Mouse (Mus musculus) right cerebral cortex, postnatal 4 days (tissue): Measurements from ENCODE around the gene Oser1.

Source experiments
- DNase-seq: peaks from one replicate; pipeline ENCODE4 v3.0.0-alpha.2; 2022

The Oser1 gene

DNA sequence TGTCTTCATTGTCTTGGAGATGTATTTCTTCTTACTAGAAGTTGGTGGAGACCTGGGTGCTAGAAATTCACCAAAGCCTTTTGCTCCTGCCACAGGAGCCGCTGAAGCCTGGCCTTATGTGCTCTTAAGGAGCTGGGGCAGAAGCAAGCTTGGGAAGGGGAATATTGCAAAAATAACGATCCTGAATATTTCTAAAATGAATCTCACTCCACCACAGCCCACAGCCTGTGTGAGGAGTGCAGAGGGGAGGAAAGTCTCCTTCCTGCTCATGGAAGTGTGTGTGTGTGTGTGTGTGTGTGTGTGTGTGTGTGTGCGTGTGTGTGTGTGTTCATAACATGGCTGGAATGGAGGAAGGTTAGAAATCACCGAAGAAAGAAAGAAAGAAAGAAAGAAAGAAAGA lies 25.7 kb downstream of the Oser1 start:
- DNase-seq, result no peak

DNA sequence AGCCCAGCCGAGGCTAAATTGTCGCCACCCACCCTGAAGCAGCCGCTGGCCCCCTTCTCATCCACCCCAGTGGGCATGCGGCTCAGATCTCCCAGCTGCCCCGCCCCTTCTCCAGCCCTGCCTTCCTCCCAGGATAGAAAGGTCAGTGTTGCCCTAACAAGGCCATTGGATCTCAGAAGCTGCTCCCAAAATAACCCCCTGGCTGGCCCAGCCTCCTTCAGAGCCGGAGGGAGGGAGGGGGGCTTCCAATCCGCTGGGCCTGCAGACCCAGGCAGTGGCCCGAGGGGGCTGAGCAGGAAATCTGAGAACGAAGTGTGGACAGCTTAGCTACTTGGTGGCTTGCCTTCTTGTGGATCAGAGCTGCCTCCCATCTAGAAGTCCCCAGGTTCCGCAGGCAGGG lies 26.6 kb downstream of the Oser1 start, which contains the start of gene Jph2:
Gene Jph2, minus strand, starts transcription at position 89 of the 400 bp plus-strand sequence.
- DNase-seq, result no peak

DNA sequence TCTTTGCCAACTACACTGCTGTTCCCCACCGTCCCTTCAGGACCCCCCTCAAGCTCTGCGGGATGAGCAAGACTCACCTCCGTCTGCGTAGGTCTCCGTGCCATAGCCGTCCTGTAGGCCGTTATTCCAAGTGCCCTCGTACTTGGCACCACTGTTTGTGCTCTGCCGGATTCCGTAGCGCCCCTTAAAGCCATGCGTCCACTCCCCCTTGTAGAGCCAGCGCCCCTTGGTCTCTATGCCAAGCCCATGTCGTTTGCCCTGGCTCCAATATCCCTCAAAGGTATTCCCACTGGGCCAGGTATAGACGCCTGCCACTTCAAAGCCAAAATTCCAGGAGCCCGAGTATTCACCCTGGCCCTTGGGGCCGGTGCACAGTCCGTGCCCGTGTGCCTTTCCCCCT lies 27.4 kb downstream of the Oser1 start:
- DNase-seq, result no peak

DNA sequence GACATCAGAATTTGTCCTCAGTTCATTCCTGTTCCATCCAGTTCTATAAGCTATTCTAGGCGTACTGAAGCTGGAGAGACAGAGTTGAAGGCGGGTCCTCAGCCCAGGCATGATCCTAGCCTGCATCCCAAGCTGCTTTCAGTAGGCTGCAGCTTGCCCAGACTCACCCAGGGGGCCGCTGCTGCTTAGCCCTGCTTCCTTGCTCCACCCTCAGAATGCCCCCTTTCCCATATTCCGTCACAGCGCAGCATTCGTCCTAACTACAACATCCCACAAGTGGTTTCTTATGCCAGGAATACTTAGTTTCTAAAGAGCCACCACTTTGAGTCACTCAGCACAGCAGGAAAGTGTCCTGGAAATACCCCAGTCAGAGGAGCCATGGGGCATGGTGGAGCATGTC lies 29.5 kb downstream of the Oser1 start:
- no peak for DNase-seq

DNA sequence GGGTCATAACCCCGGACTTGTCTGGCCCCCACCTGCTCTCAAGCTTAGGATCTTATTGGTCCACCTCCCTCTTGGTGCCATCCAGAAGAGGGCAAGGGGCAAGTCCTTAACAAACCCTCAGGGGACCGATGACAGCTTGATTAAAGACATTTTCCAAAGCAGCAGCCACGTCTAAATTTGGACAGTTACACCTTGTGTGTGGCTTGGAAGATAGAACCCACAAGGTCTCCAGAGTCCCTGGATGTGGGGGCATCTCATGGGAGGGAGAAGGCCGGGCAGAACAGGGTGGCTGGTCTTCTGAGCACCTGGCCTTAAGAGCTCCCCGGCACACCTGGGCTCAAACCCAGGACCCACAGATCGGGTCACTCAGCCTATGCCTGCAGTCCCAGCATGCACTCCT lies 30.5 kb downstream of the Oser1 start:
- no peak for DNase-seq

DNA sequence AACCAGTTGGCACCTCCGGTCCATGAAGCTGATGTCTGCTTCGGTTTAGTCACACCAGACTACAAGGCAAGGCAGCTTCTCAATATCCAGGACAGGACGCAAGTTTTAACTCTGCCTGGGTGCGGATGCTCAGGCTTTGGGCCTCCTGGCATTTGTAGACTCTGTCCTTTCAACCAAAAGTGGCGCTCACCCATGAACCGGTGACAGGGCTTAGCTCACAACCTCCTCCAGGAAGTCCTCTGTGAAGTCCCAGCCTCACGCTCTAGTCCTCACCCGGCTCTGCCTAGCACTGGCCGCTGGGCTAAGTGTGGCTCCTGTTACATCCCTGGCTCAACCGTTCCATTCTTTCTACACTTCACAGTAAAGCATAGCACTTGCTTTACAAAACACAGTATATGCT lies 31.3 kb downstream of the Oser1 start:
- DNase-seq, result no peak

DNA sequence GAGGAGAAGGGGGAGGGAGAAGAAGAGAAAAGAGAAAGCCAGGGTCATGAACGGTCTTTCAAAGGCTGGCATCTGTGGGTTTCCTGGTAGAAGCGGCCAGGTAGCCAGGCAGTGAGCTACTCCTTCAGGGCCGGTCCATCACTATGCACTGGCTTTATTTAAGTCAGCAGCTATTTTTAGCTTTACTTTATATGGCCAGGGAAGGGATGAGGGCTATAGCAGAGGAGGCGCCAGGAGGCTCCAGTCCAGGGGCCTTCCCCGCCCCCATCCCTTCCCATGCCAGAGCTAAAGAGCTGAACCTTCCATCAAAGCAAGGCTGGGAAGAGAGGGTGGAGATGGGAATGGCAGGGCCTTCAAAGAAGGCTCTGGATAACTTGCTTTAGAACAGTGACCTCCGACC lies 32.1 kb downstream of the Oser1 start:
- DNase-seq, result no peak

DNA sequence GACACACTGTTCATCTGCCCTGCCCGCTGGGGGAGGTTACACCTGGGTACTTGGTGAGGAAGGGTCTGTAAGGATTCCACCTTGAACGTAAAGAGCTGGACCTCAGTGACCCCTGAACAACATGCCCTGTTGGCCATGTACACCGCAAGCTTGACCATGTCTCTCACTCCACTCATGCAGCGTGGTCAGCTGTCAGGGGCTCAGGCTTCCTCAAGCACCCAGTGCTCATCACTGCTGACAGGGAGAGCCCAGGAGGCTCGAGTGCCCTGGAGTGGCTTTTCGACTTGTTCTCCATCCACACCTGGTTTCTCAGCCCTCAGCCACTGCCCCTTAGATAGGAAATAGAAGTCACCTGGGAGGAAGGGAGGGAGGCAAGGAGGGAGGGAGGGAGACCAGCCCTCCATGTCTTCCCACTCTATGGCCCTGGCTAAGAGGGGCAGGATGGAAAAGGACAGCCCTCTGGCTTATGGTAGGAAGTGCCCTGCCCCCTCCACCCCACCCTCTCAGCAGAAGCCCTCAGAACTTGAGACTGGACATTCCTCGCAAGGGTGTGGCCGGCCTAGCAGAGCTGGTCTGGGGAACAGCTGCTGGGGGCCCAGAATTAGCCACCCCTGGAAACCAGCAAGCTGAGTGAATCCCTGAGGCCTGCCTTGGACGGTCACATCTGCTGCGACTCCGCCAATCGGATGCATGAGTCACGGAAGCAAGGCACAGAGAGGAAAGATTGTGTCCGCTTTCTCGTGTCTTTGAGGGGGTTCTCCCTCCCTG lies 37.9 kb downstream of the Oser1 start:
- DNase-seq, result no peak

DNA sequence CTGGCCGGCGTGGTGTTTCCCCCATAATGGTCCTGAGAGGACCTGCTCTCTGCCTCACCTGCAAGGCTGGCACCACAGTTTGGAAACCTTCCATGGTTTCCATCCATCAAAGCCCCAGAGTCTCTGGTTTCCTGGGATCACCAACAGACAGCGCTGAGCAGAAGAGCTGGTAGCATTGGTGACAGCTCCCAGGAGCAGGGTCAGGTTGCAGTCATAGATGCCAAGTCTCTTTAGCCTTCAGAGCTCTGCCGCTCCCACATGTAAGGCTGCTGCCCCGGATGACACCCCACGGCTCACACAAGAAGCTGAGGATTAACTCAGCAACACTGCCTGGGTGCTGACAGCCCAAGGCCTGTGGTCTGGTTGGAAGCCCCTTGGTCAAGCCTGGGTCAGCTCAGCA lies 39.4 kb downstream of the Oser1 start:
- DNase-seq, result no peak

DNA sequence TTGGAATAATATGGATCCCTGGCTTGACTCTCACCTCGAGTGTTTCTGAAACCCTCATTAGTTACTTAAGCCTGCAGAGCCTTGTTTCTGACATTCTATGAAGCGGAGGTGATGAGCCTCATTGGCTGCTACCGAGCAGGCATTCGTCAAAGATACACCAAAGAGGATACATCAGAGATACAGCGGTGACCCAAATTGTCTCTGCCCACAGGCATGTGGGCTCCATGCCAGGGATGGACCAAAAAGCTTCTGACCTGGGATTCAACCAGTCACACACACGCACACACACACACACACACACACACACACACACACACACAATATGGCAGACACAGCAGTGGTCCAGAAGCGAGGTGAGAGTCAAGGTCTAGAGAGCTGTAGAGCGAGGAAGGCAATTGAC lies 43.3 kb downstream of the Oser1 start:
- no peak for DNase-seq

DNA sequence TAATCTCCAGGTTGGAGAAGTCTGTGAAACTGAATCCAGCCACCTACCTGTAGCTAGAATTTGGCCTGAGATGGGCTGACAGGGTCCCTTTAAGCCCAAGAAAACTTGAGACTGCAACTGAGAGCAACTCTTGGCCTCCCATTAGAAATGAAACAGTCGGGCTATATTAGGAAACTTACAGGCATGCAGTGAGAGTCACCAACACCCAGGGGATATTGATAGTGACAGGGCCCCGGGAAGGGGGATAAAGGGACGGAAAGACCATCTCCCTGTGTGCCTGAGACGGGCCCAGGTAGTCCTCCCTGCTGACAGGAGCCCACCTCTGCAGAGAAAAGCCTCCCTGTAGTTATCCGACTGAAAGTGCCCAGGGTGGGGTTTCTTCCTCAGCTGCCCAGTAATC lies 45.1 kb downstream of the Oser1 start:
- DNase-seq, result no peak

DNA sequence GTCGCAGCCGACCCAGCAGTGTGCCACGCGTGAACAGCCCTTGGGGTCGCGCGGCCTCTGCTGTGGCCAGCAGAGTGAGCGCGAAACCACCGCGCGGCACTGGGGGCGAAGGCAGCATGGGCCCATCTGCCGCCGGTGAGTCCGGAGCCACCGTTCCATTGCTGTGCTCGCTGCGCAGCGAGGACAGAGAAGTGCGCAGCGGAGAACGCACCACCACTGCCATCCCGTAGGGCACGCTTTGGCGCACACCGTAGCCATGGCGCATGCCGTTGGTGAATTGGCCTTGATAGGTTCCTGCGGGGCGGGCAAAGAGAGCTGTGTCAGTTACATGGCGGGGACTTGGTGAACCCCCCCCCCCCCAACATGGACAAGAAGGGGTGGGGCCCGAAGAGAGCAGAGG lies 48.4 kb downstream of the Oser1 start:
- DNase-seq, result no peak

DNA sequence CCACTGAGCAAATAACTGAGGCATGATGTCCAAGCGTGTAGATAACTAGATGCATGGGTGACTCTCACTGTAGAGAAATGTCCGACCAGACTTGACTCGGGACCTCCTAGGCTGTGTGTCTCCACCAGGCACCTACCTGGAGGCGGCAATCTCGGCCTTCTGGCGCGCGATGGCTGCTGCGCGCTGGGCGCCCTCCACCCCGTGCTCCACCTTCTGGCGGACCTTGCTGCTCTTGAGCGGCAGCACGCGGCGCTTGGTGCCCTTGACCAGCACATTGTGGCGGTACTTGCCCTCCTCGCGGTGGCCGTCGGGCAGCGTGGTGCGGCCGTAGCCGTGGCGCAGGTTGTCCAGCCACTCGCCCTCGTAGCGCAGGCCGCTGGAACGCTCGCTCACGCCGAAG lies 49.0 kb downstream of the Oser1 start:
- DNase-seq, result no peak

DNA sequence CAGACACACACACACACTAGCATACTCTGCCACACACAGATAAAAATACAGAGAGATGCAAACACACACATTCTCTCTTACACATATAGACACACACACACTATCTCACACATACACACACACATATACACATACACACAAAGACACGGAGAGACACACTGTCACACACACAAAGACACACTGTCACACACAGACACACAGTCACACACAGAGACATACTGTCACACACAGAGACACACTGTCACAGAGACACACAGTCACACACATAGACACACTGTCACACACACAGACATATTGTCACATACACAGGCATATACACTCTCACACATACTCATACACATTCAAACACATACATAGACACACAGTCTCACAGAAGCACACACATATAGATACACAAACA lies 51.9 kb downstream of the Oser1 start:
- no peak for DNase-seq

DNA sequence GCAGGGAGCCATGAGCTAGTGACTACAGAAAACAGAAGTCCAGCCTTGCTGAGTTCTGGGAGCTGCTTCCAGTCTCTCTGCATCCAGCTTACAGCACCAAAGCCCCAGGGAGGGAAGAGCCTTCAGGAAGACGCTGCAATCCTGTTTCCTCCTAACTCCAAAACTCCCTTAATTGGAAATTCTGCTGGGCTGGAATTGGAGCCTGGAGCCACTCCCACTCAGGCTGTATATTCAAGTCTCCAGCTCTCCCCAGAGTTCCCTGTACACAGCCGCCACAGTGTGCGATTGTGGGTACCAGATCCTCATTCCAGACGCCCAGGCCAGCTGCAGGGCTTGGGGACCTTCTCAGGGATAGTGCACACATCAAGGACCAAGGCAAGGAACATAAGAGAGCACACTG lies 54.3 kb downstream of the Oser1 start:
- no peak for DNase-seq

DNA sequence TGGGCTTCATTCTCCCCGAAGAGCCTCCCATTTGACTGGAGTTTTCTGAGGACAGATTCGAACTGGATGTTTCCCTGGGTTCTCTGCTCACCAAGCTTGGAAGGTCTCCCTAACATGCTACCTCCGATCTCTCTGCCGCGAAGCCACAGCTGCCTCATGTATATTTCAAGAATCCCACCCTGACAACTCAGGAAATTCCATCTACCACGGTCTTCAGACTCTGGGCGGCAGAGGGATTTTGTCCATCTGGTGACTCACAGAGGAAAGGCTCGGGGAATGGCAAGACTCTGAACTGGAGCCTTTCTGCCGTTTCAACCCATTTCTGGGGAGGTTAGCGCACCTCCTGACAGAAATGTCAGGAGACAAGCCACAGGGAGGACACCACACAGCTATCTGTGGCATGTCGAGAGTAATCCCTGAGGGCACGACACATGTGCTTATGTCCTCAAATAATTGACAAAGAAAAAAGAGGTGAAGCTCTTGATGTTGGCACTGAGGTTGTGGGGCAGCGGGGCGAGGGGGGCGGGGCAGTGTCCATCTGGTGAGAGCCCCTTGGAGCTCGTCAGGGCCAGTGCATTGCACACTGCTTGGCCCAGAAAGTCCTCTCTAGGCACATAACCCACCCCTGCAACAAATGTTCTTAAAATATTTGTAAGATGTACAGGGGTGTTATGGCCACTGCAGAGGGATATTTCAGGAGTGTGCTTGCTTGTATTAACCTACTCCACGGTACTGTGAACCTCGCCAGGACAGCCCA lies 59.5 kb downstream of the Oser1 start:
- no peak for DNase-seq

DNA sequence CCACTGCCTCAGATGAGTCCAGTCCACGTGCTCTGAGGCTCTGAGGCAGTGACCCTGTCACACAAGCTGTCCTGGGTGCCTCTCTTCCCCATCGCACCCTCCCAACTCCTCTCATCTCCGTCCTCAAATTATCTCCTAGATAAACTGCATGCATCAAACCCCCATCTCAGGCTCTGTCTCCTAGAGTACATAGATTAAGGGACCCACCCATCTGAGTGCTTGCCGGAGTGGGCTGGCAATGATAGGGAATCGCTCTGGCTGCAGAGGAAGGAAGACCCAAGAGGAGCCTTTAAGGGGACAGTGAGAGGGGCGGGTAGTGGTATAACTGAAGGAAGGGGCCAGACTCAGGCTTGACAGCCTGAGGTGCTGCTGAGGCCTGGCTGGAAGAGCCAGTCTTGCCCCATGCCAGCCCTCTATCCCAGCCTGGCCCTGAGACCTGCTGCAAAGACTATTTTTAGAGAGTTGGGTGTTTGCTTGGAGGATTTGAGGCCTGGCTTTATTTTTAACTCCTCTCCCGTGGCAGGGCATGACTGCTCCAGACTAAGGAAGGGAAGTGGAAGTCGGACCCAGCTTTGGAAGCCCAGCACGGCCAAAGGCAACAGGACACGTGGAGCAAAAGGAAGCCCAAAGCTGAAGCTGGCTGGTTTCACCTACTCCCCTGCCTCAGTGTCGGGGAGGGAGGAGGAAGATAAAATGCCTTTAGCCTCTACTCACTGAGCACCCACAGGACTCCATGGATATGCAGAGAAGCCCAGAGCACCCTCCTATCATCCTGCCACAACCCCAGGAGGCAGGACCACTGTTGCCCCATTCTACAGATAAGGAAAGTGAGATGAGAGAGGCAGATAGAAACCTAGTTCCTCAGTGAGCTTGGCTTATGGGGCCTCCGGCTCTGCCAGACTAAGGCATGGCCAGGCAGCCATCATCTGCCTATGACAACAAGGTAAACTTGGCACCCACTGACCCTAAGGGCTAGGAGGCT lies 61.3 kb downstream of the Oser1 start:
- no peak for DNase-seq

DNA sequence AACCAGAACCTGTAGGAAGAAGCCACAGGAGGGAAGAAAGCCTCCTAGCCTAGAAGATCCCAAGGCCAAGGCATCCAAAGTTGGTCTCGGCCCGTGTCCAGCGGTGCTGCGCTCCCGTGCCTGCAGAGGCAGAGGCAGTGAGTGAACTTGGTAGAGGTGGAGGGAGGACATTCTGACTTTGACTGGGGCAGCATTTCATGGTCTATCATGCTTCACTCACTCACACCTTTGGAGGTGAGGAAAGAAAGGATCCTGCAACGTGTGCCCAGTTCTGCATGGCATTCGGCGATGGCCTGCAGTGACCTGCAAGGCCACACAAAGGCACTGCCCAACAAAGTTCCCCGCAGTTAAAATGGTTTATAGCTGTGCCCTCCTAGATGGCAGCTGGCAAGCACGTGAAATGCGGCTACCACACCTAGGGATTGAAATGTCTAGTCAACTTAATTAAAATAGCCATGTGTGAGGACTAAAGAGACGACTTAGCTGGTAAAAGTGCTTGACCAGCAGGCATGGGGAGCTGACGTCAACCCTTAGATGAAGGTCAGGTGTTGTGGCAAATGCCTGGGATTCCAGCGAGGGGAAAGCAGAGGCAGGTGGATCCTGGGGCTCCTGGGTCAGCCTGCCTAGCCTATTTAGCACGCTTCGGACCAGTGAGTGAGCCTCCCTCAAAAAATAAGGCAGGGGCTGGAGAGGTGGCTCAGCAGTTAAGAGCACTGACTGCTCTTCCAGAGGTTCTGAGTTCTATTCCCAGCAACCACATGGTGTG lies 63.5 kb downstream of the Oser1 start:
- no peak for DNase-seq

DNA sequence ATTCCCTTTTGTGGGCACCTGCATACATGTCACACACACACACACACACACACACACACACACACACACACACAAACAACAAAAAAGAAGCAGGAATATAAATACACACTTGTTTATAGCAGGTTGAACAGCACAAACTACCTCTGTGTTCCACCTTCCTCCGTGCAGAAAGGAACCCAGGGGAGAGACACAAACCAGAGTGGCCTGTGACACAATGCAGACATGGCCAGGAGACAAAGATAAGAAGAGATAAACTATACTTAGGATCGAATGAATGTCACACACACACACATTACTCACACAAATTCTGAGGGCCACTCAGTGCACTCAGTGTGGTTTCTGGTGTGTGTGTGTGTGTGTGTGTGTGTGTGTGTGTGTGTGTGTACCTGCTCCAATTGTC lies 65.2 kb downstream of the Oser1 start:
- no peak for DNase-seq

DNA sequence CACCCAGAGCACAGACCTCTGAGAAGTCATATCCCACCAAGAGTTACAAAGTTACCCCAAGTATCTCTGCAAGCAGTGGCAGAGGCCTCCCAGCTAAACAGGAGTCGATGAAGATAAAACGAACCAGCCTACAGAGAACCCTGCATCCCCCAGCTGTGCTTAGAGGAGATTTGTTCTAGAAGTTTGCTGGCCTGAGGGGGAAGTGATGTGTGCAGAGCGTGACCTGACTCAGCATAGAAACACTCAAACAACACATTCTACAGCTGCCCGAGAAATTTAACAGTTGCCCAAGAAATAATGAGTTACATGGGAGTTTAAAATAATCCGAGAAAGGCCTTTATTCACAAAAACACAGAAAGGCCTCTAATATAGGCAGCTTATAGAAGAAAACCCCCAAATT lies 65.8 kb downstream of the Oser1 start:
- DNase-seq, result no peak

DNA sequence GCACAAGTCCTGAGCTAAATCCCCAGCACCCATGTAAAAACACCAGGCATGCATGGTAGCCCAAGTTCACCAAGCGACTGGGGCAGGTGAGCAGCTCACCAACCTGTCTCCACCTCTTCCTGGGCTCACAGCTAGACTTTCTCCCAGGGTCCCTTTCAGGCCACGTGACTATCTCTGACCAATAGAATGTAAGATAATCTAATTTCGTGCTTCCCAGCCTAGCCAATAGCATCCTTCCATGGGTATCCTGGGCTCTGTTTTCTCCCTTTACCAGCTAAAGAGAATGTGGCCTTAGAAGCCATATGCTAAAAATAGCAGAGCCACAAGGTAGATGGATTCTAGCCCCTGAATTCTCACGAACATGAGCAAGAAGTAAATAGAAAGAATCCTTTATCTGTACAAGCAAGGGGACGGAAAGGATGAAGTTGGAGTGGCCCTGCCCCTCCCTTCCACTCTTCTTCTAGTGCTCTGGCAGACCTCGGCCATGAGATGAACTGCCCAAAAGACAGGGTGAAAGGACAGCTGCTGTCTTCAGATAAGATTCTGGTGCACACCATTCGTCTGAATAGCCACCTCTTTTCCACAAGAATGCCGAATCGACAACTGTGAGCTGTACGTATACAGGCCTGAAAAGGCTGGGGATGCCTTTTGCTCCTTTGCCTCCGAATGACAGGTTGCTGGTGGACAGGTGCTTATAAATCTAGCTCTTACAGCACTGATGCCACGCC lies 68.2 kb downstream of the Oser1 start:
- DNase-seq, result no peak
